Mouse (Mus musculus) G1E (cell line): Measurements from ENCODE around the gene Sox5.

Experiments
- CTCF ChIP-seq: IDR thresholded peaks from 2 replicates; pipeline ENCODE4 v1.5.1; 2012; ENCODE audit warnings: low read depth, low read length, inconsistent platforms, mixed read lengths
- POLR2AphosphoS5 ChIP-seq: IDR thresholded peaks from 2 replicates; pipeline ENCODE4 v1.6.1; 2012; ENCODE audit warnings: low read depth, low read length, inconsistent platforms; ENCODE audit not compliant: insufficient replicate concordance
- TAL1 ChIP-seq: conservative IDR thresholded peaks from 2 replicates; pipeline ENCODE4 v1.6.1; 2012; ENCODE audit warnings: low read depth, low read length, inconsistent platforms, mixed read lengths

- TF ChIP-seq TAL1 = no peak
- no peak for TF ChIP-seq CTCF
- TF ChIP-seq POLR2AphosphoS5 = no peak
Measured at GRCm38 (mm10) chr6:144652876-144653275, 128.9 kb downstream of the Sox5 start.
